Mouse (Mus musculus) embryonic stem cell, embryonic (primary cell): ENCODE measurements around the gene Hpn.

ENCODE experiments used
- CTCF ChIA-PET, 4 experiments: fragments of 300-600 bp in 2 of 4; fragments of 350-600 bp in 2 of 4; sonication (Branson Sonifier 250); formaldehyde crosslinking; loops; one replicate each; lab custom pipeline; 2022; ENCODE audit warnings: inconsistent platforms in 2 of 4; lab: Charles Lee
- POLR2A ChIA-PET, 4 experiments: fragments of 300-600 bp in 2 of 4; fragments of 350-600 bp in 2 of 4; sonication (Branson Sonifier 250); formaldehyde crosslinking; loops; one replicate each; lab custom pipeline; 2022; ENCODE audit warnings: antibody characterized with exemption in 4 of 4, inconsistent platforms in 1 of 4; lab: Charles Lee

The Hpn gene

GRCm38 (mm10) chr7:31149271-31149670 is 34.2 kb upstream of the Hpn start:
- ChIA-PET POLR2A (interaction anchor here in 3 of 4 experiments (0.9 to 4.1 kb wide), 6 partner anchors 9 to 22 kb away, joined by 3 to 20 read pairs (median 4); no protein-coding TSS in a partner anchor), CTCF (no interaction called here)

DNA sequence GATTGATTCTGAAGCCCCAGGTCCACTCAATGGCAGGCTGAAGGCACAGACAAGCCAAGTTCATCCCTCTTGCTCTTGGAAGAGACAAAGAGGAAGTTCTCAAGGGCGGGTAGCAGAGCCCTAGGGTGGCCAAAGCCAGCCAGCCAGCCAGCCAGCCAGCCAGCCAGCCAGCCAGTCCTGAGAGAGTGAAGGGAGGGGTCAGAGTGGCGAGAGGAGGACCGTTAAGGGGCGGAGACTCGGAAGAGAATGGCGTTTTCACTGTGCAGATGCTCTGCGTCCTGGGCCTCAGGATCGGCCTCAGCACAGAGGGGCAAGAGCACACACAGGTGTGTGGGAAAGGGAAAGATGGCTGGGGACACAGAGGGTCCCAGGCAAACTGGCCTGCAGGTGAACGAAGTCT is 33.7 kb upstream of the Hpn start:
- CTCF ChIA-PET: interaction anchor here in 1 of 4 experiments (0.9 to 2.4 kb wide), 5 partner anchors 7 to 51 kb away, joined by 3 to 22 read pairs (median 8); partner anchors contain the start of gene Gramd1a
- POLR2A ChIA-PET: interaction anchor here in 2 of 4 experiments (0.8 to 4.1 kb wide), 6 partner anchors 7 to 196 kb away, joined by 3 to 20 read pairs (median 6); partner anchors contain the start of gene Gramd1a (in 1 of the 2)

DNA sequence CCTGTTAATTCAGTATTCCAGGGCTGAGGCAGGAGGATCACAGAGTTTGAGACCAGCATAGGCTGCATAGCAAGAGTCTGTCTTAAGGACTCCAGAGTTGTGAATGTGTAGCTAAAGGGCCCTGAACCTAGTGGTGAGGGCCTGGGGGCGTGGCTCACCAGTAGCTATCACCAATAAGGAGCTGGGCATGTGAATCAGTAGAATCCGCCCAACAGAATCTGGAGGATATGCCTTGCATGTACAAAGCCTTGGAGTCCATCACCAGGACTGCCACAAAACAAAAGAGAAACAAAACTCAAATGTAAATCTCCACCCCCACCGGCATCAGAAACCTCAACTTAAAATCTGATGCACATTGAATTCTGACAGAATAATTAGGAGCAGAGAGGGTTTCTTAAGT is 33.0 kb upstream of the Hpn start:
- POLR2A ChIA-PET: interaction anchor here in 2 of 4 experiments (0.6 to 2.5 kb wide), 8 partner anchors 8 to 338 kb away, joined by 3 to 17 read pairs (median 6); partner anchors contain the start of gene Gramd1a (in 1 of the 2)
- CTCF ChIA-PET: interaction anchor here in 2 of 4 experiments (0.6 to 2.4 kb wide), 9 partner anchors 8 to 50 kb away, joined by 3 to 22 read pairs (median 5); partner anchors contain the start of gene Gramd1a (in 1 of the 2)

DNA sequence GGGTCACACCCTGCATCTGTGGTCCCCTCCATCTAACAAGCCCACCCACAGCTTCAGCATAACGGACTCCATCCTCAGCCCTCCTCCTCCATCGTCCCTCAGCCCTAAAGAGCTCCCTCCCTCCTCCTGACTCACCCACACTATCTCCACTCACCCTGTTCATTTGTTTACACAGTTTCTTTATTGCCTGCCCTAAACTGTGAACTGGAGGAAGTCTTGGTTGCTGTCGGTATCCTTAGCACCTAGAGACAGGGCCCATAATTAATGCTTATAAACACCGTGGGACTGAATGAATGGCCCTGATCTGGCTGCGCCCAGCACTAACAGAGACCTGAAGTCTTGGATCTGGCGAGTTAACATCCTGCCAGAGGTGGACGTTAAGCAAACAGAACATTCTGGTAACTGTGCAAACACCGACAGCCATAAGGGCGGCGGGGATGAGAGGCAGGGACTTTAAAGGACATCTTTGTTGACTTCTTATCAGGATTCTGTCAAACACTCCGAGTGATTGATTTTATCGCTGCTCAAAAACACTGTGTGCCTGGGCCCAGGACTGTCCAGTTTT is 30.6 kb upstream of the Hpn start:
- POLR2A ChIA-PET: interaction anchor here in 3 of 4 experiments (0.9 to 2.9 kb wide), 12 partner anchors 8 to 49 kb away, joined by 3 to 15 read pairs (median 4); partner anchors contain the start of gene Gramd1a (in 2 of the 3)
- CTCF ChIA-PET: interaction anchor here (0.7 to 2.1 kb wide), 27 partner anchors 10 to 51 kb away, joined by 3 to 23 read pairs (median 4); partner anchors contain the start of gene Gramd1a (in 3 of the 4)

DNA sequence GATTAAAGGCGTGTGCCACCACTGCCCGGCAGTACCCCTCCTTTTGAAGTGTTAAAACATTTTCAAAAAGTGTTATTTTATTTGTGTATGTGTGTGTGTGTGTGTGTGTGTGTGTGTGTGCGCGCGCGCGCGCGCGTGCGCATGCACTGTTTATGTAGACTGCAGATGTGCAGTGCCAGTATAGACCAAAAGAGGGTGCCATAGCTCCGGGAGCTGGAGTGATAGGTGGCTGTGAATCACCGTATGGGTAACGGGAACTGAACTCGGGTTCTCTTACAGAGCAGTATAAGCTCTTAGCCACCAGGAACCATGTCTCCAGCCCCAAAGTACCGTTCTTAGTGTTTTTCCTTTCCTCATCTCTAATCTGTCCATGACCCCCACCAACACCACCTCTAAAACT is 29.8 kb upstream of the Hpn start:
- POLR2A ChIA-PET: interaction anchor here in 3 of 4 experiments (0.9 to 2.9 kb wide), 13 partner anchors 9 to 50 kb away, joined by 3 to 15 read pairs (median 4); partner anchors contain the start of gene Gramd1a (in 2 of the 3)
- CTCF ChIA-PET: interaction anchor here (0.5 to 2.1 kb wide), 38 partner anchors 9 to 527 kb away, joined by 3 to 23 read pairs (median 4); partner anchors contain the start of genes Gramd1a (in 3 of the 4), Fxyd1 (in 1 of the 4) and Lgi4 (in 1 of the 4)

- POLR2A ChIA-PET: interaction anchor here in 2 of 4 experiments (1.1 to 1.4 kb wide), 3 partner anchors 9 to 12 kb away, joined by 3 to 4 read pairs (median 4); no protein-coding TSS in a partner anchor
- CTCF ChIA-PET: interaction anchor here in 3 of 4 experiments (1.0 to 2.1 kb wide), 7 partner anchors 7 to 37 kb away, joined by 3 to 17 read pairs (median 6); no protein-coding TSS in a partner anchor
These were observed 25.9 kb upstream of the Hpn start for GRCm38 (mm10) chr7:31140941-31141340.

GRCm38 (mm10) chr7:31140302-31140701 is 25.2 kb upstream of the Hpn start:
- CTCF ChIA-PET: interaction anchor here (0.7 to 2.1 kb wide), 25 partner anchors 8 to 62 kb away, joined by 3 to 24 read pairs (median 5); partner anchors contain the start of gene Gramd1a (in 1 of the 4)
- POLR2A ChIA-PET: interaction anchor here in 3 of 4 experiments (0.6 to 2.1 kb wide), 11 partner anchors 8 to 34 kb away, joined by 3 to 9 read pairs (median 4); partner anchors contain the start of gene Gramd1a (in 3 of the 3)

GRCm38 (mm10) chr7:31139765-31140164 is 24.7 kb upstream of the Hpn start:
- POLR2A ChIA-PET: interaction anchor here in 3 of 4 experiments (0.6 to 2.1 kb wide), 12 partner anchors 8 to 34 kb away, joined by 3 to 9 read pairs (median 4); partner anchors contain the start of gene Gramd1a (in 3 of the 3)

DNA sequence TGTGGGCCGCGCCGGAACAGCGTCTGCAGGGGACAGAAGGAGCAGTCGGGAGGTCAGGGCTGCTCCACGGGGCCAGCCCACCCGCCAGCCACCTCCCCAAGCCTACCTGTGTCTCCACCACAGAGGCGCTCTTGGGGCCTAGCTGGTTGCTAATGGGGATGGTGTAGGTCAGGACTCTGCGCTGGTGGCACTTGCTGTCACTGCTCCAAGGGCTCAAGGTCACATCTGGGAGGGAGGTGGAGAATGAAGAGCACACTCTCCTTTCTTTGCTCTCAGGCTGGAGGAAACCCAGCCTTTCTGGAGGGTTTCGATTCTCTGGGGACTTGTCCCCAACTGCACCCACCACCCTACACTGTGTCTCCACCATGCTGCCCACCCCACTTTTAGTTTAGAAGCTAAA is 20.6 kb upstream of the Hpn start:
- CTCF ChIA-PET: interaction anchor here in 3 of 4 experiments (0.6 to 1.5 kb wide), 4 partner anchors 9 to 38 kb away, joined by 3 to 25 read pairs (median 4); no protein-coding TSS in a partner anchor
- POLR2A ChIA-PET: interaction anchor here in 1 of 4 experiments (0.5 kb wide), 1 partner anchor 8 kb away, joined by 4 read pairs; no protein-coding TSS in a partner anchor

More at GRCm38 (mm10) chr7:31139765-31140164, 24.7 kb upstream of the Hpn start:
- CTCF ChIA-PET: interaction anchor here (0.5 to 2.1 kb wide), 27 partner anchors 8 to 62 kb away, joined by 3 to 24 read pairs (median 5); partner anchors contain the start of gene Gramd1a (in 1 of the 4)

GRCm38 (mm10) chr7:31131866-31132265 is 16.8 kb upstream of the Hpn start:
- POLR2A ChIA-PET: interaction anchor here in 3 of 4 experiments (0.6 to 1.9 kb wide), 8 partner anchors 8 to 257 kb away, joined by 3 to 9 read pairs (median 4); partner anchors contain the start of genes Gramd1a (in 1 of the 3) and Lgi4 (in 1 of the 3)
- CTCF ChIA-PET: interaction anchor here in 3 of 4 experiments (0.6 to 2.2 kb wide), 12 partner anchors 8 to 328 kb away, joined by 3 to 15 read pairs (median 4); partner anchors contain the start of gene Gramd1a (in 1 of the 3)

- ChIA-PET CTCF (interaction anchor here in 3 of 4 experiments (0.6 to 2.2 kb wide), 12 partner anchors 9 to 46 kb away, joined by 3 to 15 read pairs (median 4); partner anchors contain the start of gene Gramd1a (in 1 of the 3)), POLR2A (interaction anchor here in 2 of 4 experiments (1.1 to 1.9 kb wide), 4 partner anchors 9 to 26 kb away, joined by 3 to 9 read pairs (median 4); partner anchors contain the start of gene Gramd1a (in 1 of the 2))
These were observed 15.8 kb upstream of the Hpn start for GRCm38 (mm10) chr7:31130841-31131240.

DNA sequence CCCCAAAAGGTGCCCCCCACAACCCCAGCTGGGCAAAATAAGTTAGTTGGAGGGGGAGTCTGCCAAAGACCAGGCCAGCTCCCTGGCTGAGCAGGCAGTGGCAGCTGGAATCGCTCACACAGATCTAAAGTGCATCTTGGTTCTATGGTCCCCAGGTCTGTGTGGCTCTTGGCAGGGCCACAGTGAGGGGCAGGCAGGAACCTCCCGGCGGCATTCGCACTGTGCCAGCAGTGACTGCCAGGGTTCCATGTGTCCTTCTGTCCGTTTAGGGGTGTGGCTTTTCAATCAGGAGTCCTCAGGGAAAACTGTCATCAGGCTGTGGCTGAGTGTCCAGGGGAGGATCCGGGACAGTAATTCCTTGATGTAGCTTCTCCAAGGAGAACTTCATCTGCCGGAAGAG is 15.1 kb upstream of the Hpn start:
- ChIA-PET POLR2A (interaction anchor here in 2 of 4 experiments (1.7 to 1.9 kb wide), 2 partner anchors 9 to 25 kb away, joined by 5 to 9 read pairs; partner anchors contain the start of gene Gramd1a (in 1 of the 2)), CTCF (interaction anchor here in 2 of 4 experiments (0.6 to 2.2 kb wide), 3 partner anchors 12 to 160 kb away, joined by 3 to 15 read pairs (median 4); partner anchors contain the start of gene Gramd1a (in 1 of the 2))

- CTCF ChIA-PET: interaction anchor here in 2 of 4 experiments (0.7 to 1.9 kb wide), 5 partner anchors 12 to 106 kb away, joined by 3 to 5 read pairs (median 4); no protein-coding TSS in a partner anchor
- POLR2A ChIA-PET: interaction anchor here in 3 of 4 experiments (0.7 to 1.4 kb wide), 7 partner anchors 7 to 77 kb away, joined by 3 to 13 read pairs (median 4); partner anchors contain the start of gene Fxyd7 (in 1 of the 3)
These were observed 13.1 kb upstream of the Hpn start for GRCm38 (mm10) chr7:31128157-31128705.

DNA sequence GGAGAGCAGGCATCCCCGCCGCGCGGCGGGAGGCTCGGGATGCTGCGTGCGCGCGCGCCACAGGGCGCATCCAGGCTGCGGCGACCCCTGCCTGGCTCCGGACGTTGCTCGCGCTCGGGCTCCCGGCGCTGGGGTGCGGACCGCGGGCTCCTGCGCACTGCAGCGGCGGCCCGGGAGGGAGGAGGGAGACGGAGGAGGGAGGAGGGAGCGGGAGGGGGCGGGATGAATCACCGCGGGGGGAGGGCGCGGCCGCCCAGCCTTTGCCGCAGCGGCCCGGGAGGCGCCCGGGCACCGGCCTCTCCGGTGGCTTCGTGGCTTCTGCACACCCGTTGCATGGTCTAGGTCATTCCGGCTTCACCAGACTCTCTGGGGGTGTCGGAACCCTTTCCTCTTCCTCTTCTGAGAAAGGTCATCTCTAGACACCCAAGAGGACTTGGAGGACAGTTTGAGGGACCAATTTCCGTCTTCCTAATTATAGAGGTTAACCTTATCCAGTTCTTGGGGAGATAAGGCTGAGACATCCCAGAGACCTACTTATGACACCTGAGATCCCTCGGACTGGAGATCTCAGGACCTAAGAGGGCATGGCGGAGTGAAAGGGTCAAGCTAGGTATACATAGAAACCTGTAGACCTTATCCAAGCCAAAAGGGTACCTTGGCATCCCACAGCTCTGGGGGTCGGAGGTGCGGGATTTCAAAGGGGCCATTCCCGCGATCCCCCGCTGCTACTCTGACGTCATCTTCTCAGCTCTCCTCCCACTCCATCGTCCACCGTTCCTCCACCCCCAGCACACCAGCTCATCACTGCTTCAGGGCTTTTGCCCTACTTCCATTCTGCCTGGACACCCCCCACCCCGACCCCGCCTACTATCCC is 12.0 kb upstream of the Hpn start, which contains the start of gene Scn1b:
Gene Scn1b (minus strand): TSS at position 153 of the 874 bp plus-strand sequence.
- ChIA-PET POLR2A (interaction anchor here in 3 of 4 experiments (0.6 to 1.4 kb wide), 11 partner anchors 8 to 76 kb away, joined by 3 to 13 read pairs (median 4); partner anchors contain the start of genes Fxyd7 (in 1 of the 3), Gramd1a (in 1 of the 3) and Hpn (in 1 of the 3)), CTCF (interaction anchor here in 2 of 4 experiments (0.7 to 1.5 kb wide), 8 partner anchors 13 to 105 kb away, joined by 3 to 5 read pairs (median 4); no protein-coding TSS in a partner anchor)

- POLR2A ChIA-PET: interaction anchor here in 1 of 4 experiments (1.2 kb wide), 1 partner anchor 17 kb away, joined by 4 read pairs; no protein-coding TSS in a partner anchor
These were observed 11.2 kb upstream of the Hpn start for GRCm38 (mm10) chr7:31126211-31126751.

More at GRCm38 (mm10) chr7:31126211-31126751, 11.2 kb upstream of the Hpn start:
- CTCF ChIA-PET: interaction anchor here in 1 of 4 experiments (1.1 kb wide), 2 partner anchors 21 to 48 kb away, joined by 3 to 4 read pairs; no protein-coding TSS in a partner anchor
